Mouse (Mus musculus) hindbrain, embryonic 11.5 days (tissue): ENCODE measurements at regions not wholly inside any gene's neighbourhood (a gene's known extent, or its start where the extent isn't known, plus 50 kb on each side); places are given as distances from the start of the nearest gene placed in this dataset.

Experiments
- ATAC-seq: fragments of 200-750 bp; cut with Nextera tagmentation; 2 replicates; pipeline ENCODE4 v1.8.0; 2017; ENCODE audit warnings: mild to moderate bottlenecking, moderate TSS enrichment, moderate library complexity; ENCODE audit not compliant: low FRiP score
- DNase-seq: peaks from one replicate; pipeline ENCODE4 v3.0.0-alpha.2; 2015; ENCODE audit warnings: low spot score
- H3K27ac ChIP-seq: fragments of 300-500 bp; sonication (generic); 2 replicates; pipeline ENCODE4 v1.5.1; 2014; ENCODE audit warnings: mild to moderate bottlenecking, low read depth, low read length
- H3K27me3 ChIP-seq: fragments of 300-500 bp; sonication (generic); 2 replicates; pipeline ENCODE4 v1.6.1; 2014; ENCODE audit warnings: mild to moderate bottlenecking, low read length, moderate library complexity, mixed read lengths; ENCODE audit not compliant: control insufficient read depth, insufficient read depth
- H3K36me3 ChIP-seq: fragments of 300-500 bp; sonication (generic); 2 replicates; pipeline ENCODE4 v1.6.1; 2014; ENCODE audit warnings: mild to moderate bottlenecking, low read length, moderate library complexity, mixed read lengths; ENCODE audit not compliant: control insufficient read depth, insufficient read depth
- H3K4me1 ChIP-seq: fragments of 300-500 bp; sonication (generic); replicated peaks from 2 replicates; pipeline ENCODE4 v1.6.1; 2014; ENCODE audit warnings: low read length, mixed read lengths; ENCODE audit not compliant: control insufficient read depth, insufficient read depth
- H3K4me2 ChIP-seq: fragments of 300-500 bp; sonication (generic); replicated peaks from 2 replicates; pipeline ENCODE4 v1.6.1; 2014; ENCODE audit warnings: mild to moderate bottlenecking, low read depth, low read length
- H3K4me3 ChIP-seq: fragments of 300-500 bp; sonication (generic); 2 replicates; pipeline ENCODE4 v1.5.1; 2014; ENCODE audit warnings: low read depth, low read length
- H3K9ac ChIP-seq: fragments of 300-500 bp; sonication (generic); 2 replicates; pipeline ENCODE4 v1.6.1; 2014; ENCODE audit warnings: low read depth, low read length
- H3K9me3 ChIP-seq: fragments of 300-500 bp; sonication (generic); 2 replicates; pipeline ENCODE4 v1.6.1; 2016; ENCODE audit warnings: low read length; ENCODE audit not compliant: control insufficient read depth
- WGBS: fragments of 180-500 bp; shearing (Covaris S2); extraction: QIAGEN DNeasy Blood & Tissue Kit; methylation state at CpG from one replicate; pipeline ENCODE4 v1.1.7; 2014; 5-methylcytosine and 5-hydroxymethylcytosine counted together

GRCm38 (mm10) chr3:154513566-154513965, 82.9 kb upstream of the Cryz start:
- no peaks in the 10 kb centered on the region for H3K4me1 ChIP-seq
- no peak overlapping the region for H3K27ac ChIP-seq

GRCm38 (mm10) chr3:154510160-154510559, 86.4 kb upstream of the Cryz start:
- H3K4me1 ChIP-seq = no peaks in the 10 kb centered on the region
- ATAC-seq (no peak), DNase-seq (no peak)
- 87% methylated on average over 3 of the region's 3 CpGs for WGBS
- H3K27me3 ChIP-seq = no peaks in the 10 kb centered on the region
- H3K9ac ChIP-seq = no peak overlapping the region
- no peaks in the 10 kb centered on the region for H3K9me3 ChIP-seq
- no peak overlapping the region for H3K27ac ChIP-seq
- no peaks in the 10 kb centered on the region for H3K36me3 ChIP-seq
- H3K4me2 ChIP-seq = no peak overlapping the region
- no peak overlapping the region for H3K4me3 ChIP-seq

More at GRCm38 (mm10) chr3:154513566-154513965, 82.9 kb upstream of the Cryz start:
- Histone ChIP-seq H3K9ac (no peak overlapping the region), H3K9me3 (no peaks in the 10 kb centered on the region), H3K4me3 (no peak overlapping the region), H3K27me3 (no peaks in the 10 kb centered on the region), H3K4me2 (no peak overlapping the region), H3K36me3 (no peaks in the 10 kb centered on the region)
- DNase-seq = no peak
- ATAC-seq = no peak
- whole genome bisulfite sequencing = 87% methylated on average over 4 of the region's 4 CpGs

- Histone ChIP-seq H3K4me1 (no peaks in the 10 kb centered on the region), H3K9ac (no peak overlapping the region), H3K4me3 (no peak overlapping the region), H3K4me2 (no peak overlapping the region), H3K27me3 (no peaks in the 10 kb centered on the region), H3K36me3 (no peaks in the 10 kb centered on the region), H3K9me3 (no peaks in the 10 kb centered on the region), H3K27ac (no peak overlapping the region)
- DNase-seq (no peak), ATAC-seq (no peak)
- WGBS = 88% methylated on average over 6 of the region's 6 CpGs
These were observed 87.1 kb upstream of the Cryz start for GRCm38 (mm10) chr3:154509394-154509793.

- 85% methylated on average over 2 of the region's 2 CpGs for WGBS
These were observed 103.1 kb upstream of the Cryz start for GRCm38 (mm10) chr3:154493387-154493920.

GRCm38 (mm10) chr3:154472426-154472825, 124.1 kb upstream of the Cryz start:
- H3K4me1 ChIP-seq = no peaks in the 10 kb centered on the region
- 77% methylated on average over 2 of the region's 2 CpGs for WGBS
- H3K27me3 ChIP-seq = no peaks in the 10 kb centered on the region
- H3K4me2 ChIP-seq = no peak overlapping the region
- no peaks in the 10 kb centered on the region for H3K9me3 ChIP-seq
- H3K4me3 ChIP-seq = no peak overlapping the region
- H3K27ac ChIP-seq = no peak overlapping the region
- ATAC-seq = no peak
- DNase-seq = peak; percentile 14
- H3K36me3 ChIP-seq = no peaks in the 10 kb centered on the region
- no peak overlapping the region for H3K9ac ChIP-seq

More at GRCm38 (mm10) chr3:154493387-154493920, 103.1 kb upstream of the Cryz start:
- DNase-seq = no peak
- no peaks in the 10 kb centered on the region for H3K36me3 ChIP-seq
- no peaks in the 10 kb centered on the region for H3K9me3 ChIP-seq
- no peak overlapping the region for H3K4me2 ChIP-seq
- H3K27me3 ChIP-seq = no peaks in the 10 kb centered on the region
- H3K4me1 ChIP-seq = no peaks in the 10 kb centered on the region
- H3K27ac ChIP-seq = no peak overlapping the region
- ATAC-seq = no peak
- no peak overlapping the region for H3K4me3 ChIP-seq
- no peak overlapping the region for H3K9ac ChIP-seq

GRCm38 (mm10) chr3:154467581-154468374, 128.7 kb upstream of the Cryz start:
- H3K27ac ChIP-seq = no peak overlapping the region
- no peak overlapping the region for H3K4me3 ChIP-seq
- WGBS = 53% methylated on average over 13 of the region's 13 CpGs
- H3K27me3 ChIP-seq = no peaks in the 10 kb centered on the region
- H3K4me2 ChIP-seq = no peak overlapping the region
- H3K9me3 ChIP-seq = no peaks in the 10 kb centered on the region
- ATAC-seq (no peak), DNase-seq (peak; percentile 39)
- H3K9ac ChIP-seq = no peak overlapping the region
- H3K36me3 ChIP-seq = no peaks in the 10 kb centered on the region
- no peaks in the 10 kb centered on the region for H3K4me1 ChIP-seq

- ATAC-seq (no peak), DNase-seq (no peak)
- Histone ChIP-seq H3K9me3 (no peaks in the 10 kb centered on the region), H3K4me2 (no peak overlapping the region), H3K27me3 (no peaks in the 10 kb centered on the region), H3K27ac (no peak overlapping the region), H3K4me3 (no peak overlapping the region), H3K9ac (no peak overlapping the region), H3K4me1 (no peaks in the 10 kb centered on the region), H3K36me3 (no peaks in the 10 kb centered on the region)
- 79% methylated on average over 9 of the region's 9 CpGs for WGBS
These were observed 127.7 kb upstream of the Lhx8 start for GRCm38 (mm10) chr3:154458208-154458607.

GRCm38 (mm10) chr3:154453025-154453424, 122.6 kb upstream of the Lhx8 start:
- no peak overlapping the region for H3K4me2 ChIP-seq
- H3K27ac ChIP-seq = no peak overlapping the region
- ATAC-seq = no peak
- no peaks in the 10 kb centered on the region for H3K9me3 ChIP-seq
- no peak overlapping the region for H3K9ac ChIP-seq
- no peak overlapping the region for H3K4me3 ChIP-seq
- no peaks in the 10 kb centered on the region for H3K36me3 ChIP-seq
- no peaks in the 10 kb centered on the region for H3K27me3 ChIP-seq
- no peaks in the 10 kb centered on the region for H3K4me1 ChIP-seq
- no peak for DNase-seq

GRCm38 (mm10) chr3:154452585-154452984, 122.1 kb upstream of the Lhx8 start:
- no peaks in the 10 kb centered on the region for H3K4me1 ChIP-seq
- ATAC-seq (no peak), DNase-seq (no peak)
- 82% methylated on average over 6 of the region's 6 CpGs for WGBS
- no peak overlapping the region for H3K27ac ChIP-seq
- no peaks in the 10 kb centered on the region for H3K36me3 ChIP-seq
- H3K9ac ChIP-seq = no peak overlapping the region
- no peaks in the 10 kb centered on the region for H3K9me3 ChIP-seq
- no peak overlapping the region for H3K4me2 ChIP-seq
- no peaks in the 10 kb centered on the region for H3K27me3 ChIP-seq
- H3K4me3 ChIP-seq = no peak overlapping the region
